Mouse (Mus musculus) lung, postnatal 0 days (tissue): ENCODE results near the gene Cmtm7.

Experiments used
- CTCF ChIP-seq: IDR thresholded peaks from 2 replicates; pipeline ENCODE4 v1.5.1; 2016; ENCODE audit warnings: antibody characterized with exemption, mild to moderate bottlenecking
- EP300 ChIP-seq: IDR thresholded peaks from 2 replicates; pipeline ENCODE4 v1.6.1; 2016; ENCODE audit warnings: antibody characterized with exemption, mild to moderate bottlenecking, control low read depth

DNA sequence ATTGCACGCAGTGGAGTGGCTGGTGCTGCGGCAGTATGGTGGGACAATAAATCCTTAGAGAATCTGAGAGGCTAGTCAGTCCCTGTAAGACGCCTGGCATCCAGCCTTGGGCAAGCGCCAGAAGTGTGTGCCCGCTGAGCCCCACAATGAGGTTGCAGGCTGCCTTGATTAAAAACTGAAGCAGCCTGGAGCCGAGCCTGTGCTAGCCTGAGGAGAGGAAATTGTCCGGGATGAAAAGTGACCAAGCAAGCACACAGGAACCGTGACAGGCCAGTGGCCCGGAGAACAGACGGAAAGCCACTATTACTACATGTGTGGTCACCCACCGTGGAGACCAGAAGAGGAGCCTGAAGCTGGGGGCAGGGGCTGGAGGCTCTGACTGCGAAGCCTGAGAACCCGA is 14.6 kb downstream of the Cmtm7 start:
- TF ChIP-seq CTCF, result no peak
- no peak for TF ChIP-seq EP300
